Mouse (Mus musculus): ENCODE measurements at regions not wholly inside any gene's neighbourhood (a gene's known extent, or its start where the extent isn't known, plus 50 kb on each side); places are given as distances from the start of the nearest gene placed in this dataset.
"Not testable (repeated sequence)": the region's sequence is repeated elsewhere in the genome, so short reads cannot be mapped to it uniquely, and the experiment has no call there.

- Histone ChIP-seq H3K9ac (replicated peaks) (no peak overlapping the region), H3K27ac (replicated peaks) (no peak overlapping the region), H3K4me1 (peaks cover 7% of the 10 kb centered on the region; the same call in 1 of the 2 replicates), H3K27me3 (no peaks in the 10 kb centered on the region), H3K36me3 (no peaks in the 10 kb centered on the region), H3K4me3 (no peak overlapping the region), H3K4me2 (replicated peaks) (no peak overlapping the region), H3K9me3 (no peaks in the 10 kb centered on the region)
- WGBS = 10% methylated on average over 5 of the region's 5 CpGs
- ATAC-seq (replicated peaks) = peak; percentile 83
These were observed 135.7 kb upstream of the Tlr4 start for GRCm38 (mm10) chr4:66691598-66692220.

- Histone ChIP-seq H3K27ac (replicated peaks) (no peak overlapping the region), H3K4me1 (peaks cover 7% of the 10 kb centered on the region; the same call in 1 of the 2 replicates), H3K9ac (replicated peaks) (no peak overlapping the region), H3K9me3 (no peaks in the 10 kb centered on the region), H3K4me2 (replicated peaks) (no peak overlapping the region), H3K36me3 (no peaks in the 10 kb centered on the region), H3K4me3 (no peak overlapping the region), H3K27me3 (no peaks in the 10 kb centered on the region)
- 65% methylated on average over 4 of the region's 4 CpGs for WGBS
- no peak for ATAC-seq (replicated peaks)
These were observed 133.3 kb upstream of the Tlr4 start for GRCm38 (mm10) chr4:66693982-66694578.

GRCm38 (mm10) chr4:66715821-66716760 lies 111.3 kb upstream of the Tlr4 start:
- H3K9me3 ChIP-seq = no peaks in the 10 kb centered on the region
- no peaks in the 10 kb centered on the region for H3K27me3 ChIP-seq
- H3K4me2 ChIP-seq (replicated peaks) = no peak overlapping the region
- H3K4me1 ChIP-seq = no peaks in the 10 kb centered on the region
- 80% methylated on average over 6 of the region's 6 CpGs for WGBS
- H3K27ac ChIP-seq (replicated peaks) = no peak overlapping the region
- ATAC-seq (replicated peaks) = peak; percentile 91
- H3K4me3 ChIP-seq = no peak overlapping the region
- H3K36me3 ChIP-seq = no peaks in the 10 kb centered on the region
- no peak overlapping the region for H3K9ac ChIP-seq (replicated peaks)

- Histone ChIP-seq H3K4me3 (no peak overlapping the region), H3K9me3 (no peaks in the 10 kb centered on the region), H3K4me1 (no peaks in the 10 kb centered on the region), H3K27ac (replicated peaks) (no peak overlapping the region), H3K36me3 (no peaks in the 10 kb centered on the region), H3K27me3 (no peaks in the 10 kb centered on the region), H3K9ac (replicated peaks) (no peak overlapping the region), H3K4me2 (replicated peaks) (no peak overlapping the region)
- WGBS = 23% methylated on average over 2 of the region's 2 CpGs
- ATAC-seq (replicated peaks) = no peak
These were observed 90.0 kb upstream of the Tlr4 start for GRCm38 (mm10) chr4:66737407-66737806.

- not testable (repeated sequence) for H3K4me1 ChIP-seq; ATAC-seq (replicated peaks); H3K27me3 ChIP-seq; H3K4me3 ChIP-seq; H3K9me3 ChIP-seq; H3K27ac ChIP-seq (replicated peaks); H3K4me2 ChIP-seq (replicated peaks); H3K36me3 ChIP-seq; H3K9ac ChIP-seq (replicated peaks)
- WGBS = 93% methylated on average over 19 of the region's 19 CpGs
These were observed 84.0 kb upstream of the Tlr4 start for GRCm38 (mm10) chr4:66743421-66743820.

- H3K27me3 ChIP-seq = no peaks in the 10 kb centered on the region
- peak; percentile 73 for ATAC-seq (replicated peaks)
- no peak overlapping the region for H3K4me2 ChIP-seq (replicated peaks)
- H3K9ac ChIP-seq (replicated peaks) = no peak overlapping the region
- H3K9me3 ChIP-seq = no peaks in the 10 kb centered on the region
- no peaks in the 10 kb centered on the region for H3K36me3 ChIP-seq
- H3K4me1 ChIP-seq = no peaks in the 10 kb centered on the region
- no peak overlapping the region for H3K27ac ChIP-seq (replicated peaks)
- 32% methylated on average over 4 of the region's 4 CpGs for WGBS
- no peak overlapping the region for H3K4me3 ChIP-seq
These were observed 58.6 kb upstream of the Tlr4 start for GRCm38 (mm10) chr4:66768762-66769161.

All from forebrain, embryonic 15.5 days (tissue).